20 mouse cellular contexts compared by ENCODE assay signal in the genomic region with DNA sequence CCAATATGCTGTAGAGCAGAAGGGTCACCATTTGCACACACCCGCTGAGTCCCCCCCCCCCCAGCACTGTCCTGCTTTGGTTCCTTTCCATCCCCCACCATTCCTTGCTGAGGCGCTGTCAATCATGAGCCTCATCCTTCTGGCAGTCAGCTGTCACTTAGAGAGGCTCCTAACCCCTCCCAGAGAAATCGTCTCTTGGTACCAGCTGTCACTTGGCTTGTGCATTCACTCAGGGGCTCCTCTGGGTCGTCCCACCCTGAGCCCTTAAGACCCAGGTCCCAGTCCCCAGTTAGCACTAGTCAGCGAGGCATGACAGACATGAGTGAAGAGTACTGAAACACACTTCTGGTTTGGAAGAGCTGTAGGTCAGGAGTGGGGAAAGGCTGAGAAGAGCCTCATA. TPM values are rescaled to one million over a fixed set of nuclear protein-coding genes. Genes with fewer than 3 reads are reported as not detected.
"Had no signal": no experiment of that assay in that cellular context is flagged by ENCODE, and none has a peak within 500 bp of the region (broad histone marks: within the 10 kb centered on the region; RNA-seq: fewer than 3 reads in every experiment).

No protein-coding gene starts in this region.

- DNase-seq: kidney, adult 2 months; kidney, postnatal 14 days; lung, adult 18-20 months; lung, postnatal 4 days; midbrain, embryonic 14.5 days; right cerebral cortex, postnatal 25 days had no signal

- H3K36me3 ChIP-seq: kidney, embryonic 15.5 days; midbrain, embryonic 10.5 days; neural tube, embryonic 12.5 days had no signal

- H3K4me3 ChIP-seq: kidney, embryonic 15.5 days; midbrain, embryonic 10.5 days; neural tube, embryonic 12.5 days had no signal

- H3K4me1 ChIP-seq: midbrain, embryonic 10.5 days; neural tube, embryonic 12.5 days had no signal

- H3K27ac ChIP-seq: kidney, embryonic 15.5 days; midbrain, embryonic 10.5 days; neural tube, embryonic 12.5 days had no signal

- H3K4me2 ChIP-seq: kidney, embryonic 15.5 days; neural tube, embryonic 12.5 days had no signal

RNA-seq across cellular contexts. Expression of gene Slc34a1, which starts 26.2 kb away (rescaled TPM):
- total RNA-seq: layer of hippocampus, postnatal 25 days; left cerebral cortex, postnatal 25 days had no signal
- polyA plus RNA-seq: liver, embryonic 11.5 days; lung, embryonic 16.5 days; midbrain, embryonic 10.5 days; midbrain, embryonic 14.5 days had no signal

RNA-seq across cellular contexts. Expression of gene Pfn3, which starts 43.3 kb away (rescaled TPM):
- total RNA-seq: layer of hippocampus, postnatal 25 days; left cerebral cortex, adult 8-10 months; left cerebral cortex, postnatal 25 days; megakaryocyte, adult 5-6 weeks; neutrophil, adult 5-6 weeks had no signal
- polyA plus RNA-seq: intestine, embryonic 16.5 days; kidney, adult 2 months; kidney, embryonic 15.5 days; large intestine, adult 2 months; liver, embryonic 11.5 days; lung, embryonic 16.5 days; midbrain, embryonic 10.5 days; midbrain, embryonic 14.5 days; neural tube, embryonic 12.5 days; small intestine, adult 2 months; stomach, embryonic 16.5 days had no signal
